Mouse (Mus musculus) kidney, embryonic 14.5 days (tissue): ENCODE results near the gene Aqr. TPM values are rescaled to one million over a fixed set of nuclear protein-coding genes. Genes with fewer than 3 reads are reported as not detected.
"Not testable (repeated sequence)": the region's sequence is repeated elsewhere in the genome, so short reads cannot be mapped to it uniquely, and the experiment has no call there.

ENCODE experiments used
- ATAC-seq: fragments of 200-750 bp; cut with Nextera tagmentation; 2 replicates; pipeline ENCODE4 v1.8.0; 2017; ENCODE audit warnings: moderate number of reproducible peaks, mild to moderate bottlenecking, moderate TSS enrichment, moderate library complexity; ENCODE audit not compliant: low FRiP score, low TSS enrichment
- H3K27ac ChIP-seq: fragments of 300-500 bp; sonication (generic); 2 replicates; pipeline ENCODE4 v1.5.1; 2014; ENCODE audit warnings: low read depth, mild to moderate bottlenecking, low read length, moderate library complexity, mixed read lengths
- H3K27me3 ChIP-seq: fragments of 300-500 bp; sonication (generic); 2 replicates; pipeline ENCODE4 v1.6.1; 2014; ENCODE audit warnings: mild to moderate bottlenecking, low read length; ENCODE audit not compliant: control insufficient read depth, insufficient read depth
- H3K36me3 ChIP-seq: fragments of 300-500 bp; sonication (generic); 2 replicates; pipeline ENCODE4 v1.6.1; 2014; ENCODE audit warnings: low read length, mixed read lengths; ENCODE audit not compliant: control insufficient read depth, insufficient read depth
- H3K4me1 ChIP-seq: fragments of 300-500 bp; sonication (generic); 2 replicates; pipeline ENCODE4 v1.6.1; 2014; ENCODE audit warnings: low read length, mixed read lengths; ENCODE audit not compliant: control insufficient read depth, insufficient read depth
- H3K4me2 ChIP-seq: fragments of 300-500 bp; sonication (generic); replicated peaks from 2 replicates; pipeline ENCODE4 v1.6.1; 2014; ENCODE audit warnings: low read depth, mild to moderate bottlenecking, low read length
- H3K4me3 ChIP-seq: fragments of 300-500 bp; sonication (generic); 2 replicates; pipeline ENCODE4 v1.5.1; 2014; ENCODE audit warnings: mild to moderate bottlenecking, low read length
- H3K9ac ChIP-seq: fragments of 300-500 bp; sonication (generic); 2 replicates; pipeline ENCODE4 v1.6.1; 2014; ENCODE audit warnings: low read depth, mild to moderate bottlenecking, low read length, moderate library complexity
- H3K9me3 ChIP-seq: fragments of 300-500 bp; sonication (generic); 2 replicates; pipeline ENCODE4 v1.6.1; 2016; ENCODE audit warnings: low read length; ENCODE audit not compliant: control insufficient read depth
- WGBS: fragments of 180-500 bp; shearing (Covaris S2); extraction: QIAGEN DNeasy Blood & Tissue Kit; methylation state at CpG from one replicate; pipeline ENCODE4 v1.1.7; 2014; 5-methylcytosine and 5-hydroxymethylcytosine counted together
- polyA plus RNA-seq: library from polyadenylated mRNA; unstranded; fragments of >200 nt; fragmentation: Nextera tagmentation; extraction: Ambion mirVana; gene quantifications from 2 replicates; pipeline ENCODE4 v1.2.1, GENCODE M21; 2014

Gene Aqr
- 55.6 and 59.5 TPM in 2 replicates for polyA plus RNA-seq

GRCm38 (mm10) chr2:114186924-114187323 lies at the start of gene Aqr:
Gene Aqr, minus strand, starts transcription at chr2:114187024.
- not testable (repeated sequence) for H3K9ac ChIP-seq, H3K9me3 ChIP-seq, H3K4me2 ChIP-seq, ATAC-seq, H3K36me3 ChIP-seq, H3K27me3 ChIP-seq, H3K4me1 ChIP-seq, H3K4me3 ChIP-seq, H3K27ac ChIP-seq
- whole genome bisulfite sequencing, result 75% methylated on average over 1 of the region's 6 CpGs

GRCm38 (mm10) chr2:114236566-114236965 lies 49.7 kb upstream of the Aqr start:
- Histone ChIP-seq H3K27me3 (no peaks in the 10 kb centered on the region), H3K9ac (no peak overlapping the region), H3K4me2 (no peak overlapping the region), H3K27ac (no peak overlapping the region), H3K4me1 (no peaks in the 10 kb centered on the region), H3K9me3 (no peaks in the 10 kb centered on the region), H3K36me3 (no peaks in the 10 kb centered on the region), H3K4me3 (no peak overlapping the region)
- no peak for ATAC-seq
- WGBS, result 77% methylated on average over 1 of the region's 1 CpGs

- H3K36me3 ChIP-seq, result no peaks in the 10 kb centered on the region
- no peak overlapping the region for H3K4me2 ChIP-seq
- H3K27me3 ChIP-seq, result no peaks in the 10 kb centered on the region
- H3K27ac ChIP-seq, result no peak overlapping the region
- no peaks in the 10 kb centered on the region for H3K4me1 ChIP-seq
- WGBS, result 78% methylated on average over 3 of the region's 3 CpGs
- no peaks in the 10 kb centered on the region for H3K9me3 ChIP-seq
- no peak overlapping the region for H3K9ac ChIP-seq
- no peak overlapping the region for H3K4me3 ChIP-seq
- ATAC-seq, result peak; percentile 35; the same call in 1 of the 2 replicates
These were observed 48.8 kb upstream of the Aqr start for GRCm38 (mm10) chr2:114235584-114235983.

- ATAC-seq, result no peak
- no peaks in the 10 kb centered on the region for H3K4me1 ChIP-seq
- no peak overlapping the region for H3K27ac ChIP-seq
- H3K9ac ChIP-seq, result no peak overlapping the region
- no peaks in the 10 kb centered on the region for H3K27me3 ChIP-seq
- no peaks in the 10 kb centered on the region for H3K9me3 ChIP-seq
- no peak overlapping the region for H3K4me2 ChIP-seq
- no peaks in the 10 kb centered on the region for H3K36me3 ChIP-seq
- WGBS, result 70% methylated on average over 2 of the region's 2 CpGs
- no peak overlapping the region for H3K4me3 ChIP-seq
These were observed 44.4 kb upstream of the Aqr start for GRCm38 (mm10) chr2:114231248-114231647.

- H3K4me3 ChIP-seq, result no peak overlapping the region
- H3K4me2 ChIP-seq, result no peak overlapping the region
- no peaks in the 10 kb centered on the region for H3K4me1 ChIP-seq
- no peaks in the 10 kb centered on the region for H3K27me3 ChIP-seq
- H3K36me3 ChIP-seq, result no peaks in the 10 kb centered on the region
- no peaks in the 10 kb centered on the region for H3K9me3 ChIP-seq
- no peak for ATAC-seq
- 69% methylated on average over 2 of the region's 2 CpGs for WGBS
- H3K9ac ChIP-seq, result no peak overlapping the region
- no peak overlapping the region for H3K27ac ChIP-seq
These were observed 41.8 kb upstream of the Aqr start for GRCm38 (mm10) chr2:114228672-114229071.

DNA sequence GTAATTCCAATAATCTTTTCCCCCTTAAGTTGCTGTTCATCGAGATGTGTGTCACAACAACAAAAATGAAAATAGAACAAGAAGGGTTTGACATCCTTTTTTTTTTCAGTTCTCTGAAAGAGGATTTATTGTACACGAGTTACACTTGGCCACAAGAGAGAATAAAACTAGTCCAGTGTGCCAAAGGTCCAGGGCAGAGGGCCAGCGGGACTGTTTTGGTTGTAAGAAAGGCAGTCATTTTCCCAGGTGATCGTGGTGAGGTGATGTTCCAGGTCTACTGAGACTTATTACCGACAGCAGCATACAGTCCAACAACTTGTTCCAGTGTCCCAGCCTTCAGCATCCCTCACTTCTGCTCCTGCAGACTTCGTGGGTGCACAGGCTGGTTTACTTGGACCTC lies 18.2 kb upstream of the Aqr start:
- no peaks in the 10 kb centered on the region for H3K36me3 ChIP-seq
- H3K27me3 ChIP-seq, result no peaks in the 10 kb centered on the region
- whole genome bisulfite sequencing, result 78% methylated on average over 6 of the region's 6 CpGs
- H3K4me3 ChIP-seq, result no peak overlapping the region
- H3K9ac ChIP-seq, result no peak overlapping the region
- ATAC-seq, result no peak
- no peaks in the 10 kb centered on the region for H3K9me3 ChIP-seq
- no peak overlapping the region for H3K27ac ChIP-seq
- H3K4me1 ChIP-seq, result peaks cover 4% of the 10 kb centered on the region; the same call in 1 of the 2 replicates
- no peak overlapping the region for H3K4me2 ChIP-seq

- H3K4me2 ChIP-seq, result peak overlapping the region; percentile 51
- ATAC-seq, result peak; percentile 30; the same call in 1 of the 2 replicates
- WGBS, result 45% methylated on average over 4 of the region's 4 CpGs
- H3K27ac ChIP-seq, result no peak overlapping the region
- peaks cover 7% of the 10 kb centered on the region; the same call in 1 of the 2 replicates for H3K36me3 ChIP-seq
- no peaks in the 10 kb centered on the region for H3K9me3 ChIP-seq
- H3K27me3 ChIP-seq, result no peaks in the 10 kb centered on the region
- peak overlapping the region; percentile 69 for H3K4me3 ChIP-seq
- H3K9ac ChIP-seq, result peak overlapping the region; percentile 82; the same call in 1 of the 2 replicates
- peaks cover 8% of the 10 kb centered on the region; the same call in 1 of the 2 replicates for H3K4me1 ChIP-seq
These were observed 14.8 kb upstream of the Aqr start for GRCm38 (mm10) chr2:114201574-114201973.

DNA sequence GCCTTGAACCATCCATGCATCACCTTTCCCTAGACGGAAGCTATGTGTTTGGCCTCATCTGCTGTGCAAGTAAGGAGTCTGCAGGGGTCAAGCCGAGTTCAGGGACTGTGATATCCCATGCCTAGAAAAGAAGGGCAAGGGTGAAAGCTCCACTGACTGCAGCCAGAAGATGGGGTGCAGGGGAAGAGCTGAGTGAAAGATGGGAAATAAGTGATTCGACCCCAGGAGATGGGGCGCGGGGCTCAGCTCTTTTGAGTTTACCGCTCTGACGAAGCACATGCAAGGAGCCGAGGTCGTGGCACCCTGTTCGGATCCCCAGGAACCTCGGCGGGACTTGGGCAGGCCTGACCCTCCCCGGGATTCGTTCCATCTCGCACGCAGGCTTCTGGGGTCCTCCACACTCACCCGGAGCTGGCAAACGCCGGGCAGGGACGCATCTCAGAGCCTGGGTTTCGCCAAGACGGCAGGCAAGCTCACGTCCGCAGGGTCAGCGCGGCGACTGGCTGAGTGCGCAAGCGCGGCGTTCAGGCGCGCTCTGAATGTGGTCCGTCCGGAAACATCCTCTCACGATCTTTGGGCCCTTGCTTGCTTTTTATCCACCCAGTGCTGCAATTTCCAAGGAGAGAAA lies 14.2 kb upstream of the Aqr start, which contains the start of gene Zfp770:
Gene Zfp770, minus strand, starts transcription at position 538 of the 628 bp plus-strand sequence.
- Histone ChIP-seq H3K27me3 (no peaks in the 10 kb centered on the region), H3K9ac (peak within 1 kb of the TSS; percentile 82), H3K27ac (peak within 1 kb of the TSS; percentile 9; the same call in 1 of the 2 replicates), H3K4me2 (peak within 1 kb of the TSS; percentile 51), H3K9me3 (no peaks in the 10 kb centered on the region), H3K4me3 (peak within 1 kb of the TSS; percentile 69), H3K4me1 (peaks cover 8% of the 10 kb centered on the region; the same call in 1 of the 2 replicates), H3K36me3 (peaks cover 12% of the 10 kb centered on the region)
- under 1% methylated on average over 36 of the region's 36 CpGs for WGBS
- ATAC-seq, result peak; percentile 97

DNA sequence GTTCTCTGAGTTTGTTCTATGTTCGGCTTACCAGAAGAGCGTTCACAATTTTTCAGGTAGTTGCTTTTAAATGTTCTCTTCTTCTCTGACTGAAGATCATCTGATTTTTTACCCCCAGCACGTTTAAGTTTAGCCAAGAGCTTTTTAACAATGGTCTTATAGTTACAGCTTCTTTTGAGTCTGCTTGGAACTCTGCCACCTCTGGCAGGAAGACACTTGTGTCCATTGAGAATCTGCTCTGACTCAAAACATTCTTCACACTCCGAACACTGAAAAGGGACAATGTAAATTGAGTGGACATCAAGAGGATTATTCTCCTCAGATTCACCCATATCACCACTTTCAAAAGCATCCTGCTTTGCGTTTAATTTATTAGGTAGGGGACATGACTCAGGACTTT lies 9.6 kb upstream of the Aqr start:
- Histone ChIP-seq H3K4me2 (no peak overlapping the region), H3K27me3 (no peaks in the 10 kb centered on the region), H3K9ac (no peak overlapping the region), H3K4me1 (peaks cover 8% of the 10 kb centered on the region; the same call in 1 of the 2 replicates), H3K9me3 (no peaks in the 10 kb centered on the region), H3K36me3 (peaks cover 23% of the 10 kb centered on the region), H3K27ac (no peak overlapping the region), H3K4me3 (no peak overlapping the region)
- WGBS, result 89% methylated on average over 5 of the region's 5 CpGs
- no peak for ATAC-seq
